Mouse (Mus musculus): ENCODE data around the gene Grwd1. TPM values are rescaled to one million over a fixed set of nuclear protein-coding genes. Genes with fewer than 3 reads are reported as not detected.

The Grwd1 gene
- polyA plus RNA-seq, 1 experiment: 110 TPM

- H3K27me3 ChIP-seq (ENCODE audit: control insufficient read depth, insufficient read depth, insufficient read length): peaks cover 8% of the 10 kb centered on the region
- H3K79me3 ChIP-seq (ENCODE audit: low read depth): peaks cover 19% of the 10 kb centered on the region
- peak; percentile 92 for TF ChIP-seq CTCF (IDR thresholded peaks at IDR 0.05; ENCODE audit: control insufficient read depth, insufficient read depth, insufficient read length)
- no peak for TF ChIP-seq FOSL1 (IDR thresholded peaks at IDR 0.05; ENCODE audit: insufficient read depth, low read length, poor library complexity, severe bottlenecking)
- peaks cover 29% of the 10 kb centered on the region for H3K36me3 ChIP-seq (ENCODE audit: control insufficient read depth, insufficient read depth)
- peak within 1 kb of the TSS; percentile 60 for H3K4me3 ChIP-seq (ENCODE audit: insufficient read depth, poor library complexity, severe bottlenecking)
- H3K79me2 ChIP-seq (ENCODE audit: control insufficient read depth, insufficient read depth): peaks cover 40% of the 10 kb centered on the region
- peak within 1 kb of the TSS; percentile 87 for H3ac ChIP-seq (ENCODE audit: control insufficient read depth, insufficient read length, low read depth)
Observed at GRCm38 (mm10) chr7:45872624-45873023, 41.9 kb upstream of the Grwd1 start, which contains the start of gene Kdelr1. Kdelr1 (plus strand) TSS chr7:45872772.

DNA sequence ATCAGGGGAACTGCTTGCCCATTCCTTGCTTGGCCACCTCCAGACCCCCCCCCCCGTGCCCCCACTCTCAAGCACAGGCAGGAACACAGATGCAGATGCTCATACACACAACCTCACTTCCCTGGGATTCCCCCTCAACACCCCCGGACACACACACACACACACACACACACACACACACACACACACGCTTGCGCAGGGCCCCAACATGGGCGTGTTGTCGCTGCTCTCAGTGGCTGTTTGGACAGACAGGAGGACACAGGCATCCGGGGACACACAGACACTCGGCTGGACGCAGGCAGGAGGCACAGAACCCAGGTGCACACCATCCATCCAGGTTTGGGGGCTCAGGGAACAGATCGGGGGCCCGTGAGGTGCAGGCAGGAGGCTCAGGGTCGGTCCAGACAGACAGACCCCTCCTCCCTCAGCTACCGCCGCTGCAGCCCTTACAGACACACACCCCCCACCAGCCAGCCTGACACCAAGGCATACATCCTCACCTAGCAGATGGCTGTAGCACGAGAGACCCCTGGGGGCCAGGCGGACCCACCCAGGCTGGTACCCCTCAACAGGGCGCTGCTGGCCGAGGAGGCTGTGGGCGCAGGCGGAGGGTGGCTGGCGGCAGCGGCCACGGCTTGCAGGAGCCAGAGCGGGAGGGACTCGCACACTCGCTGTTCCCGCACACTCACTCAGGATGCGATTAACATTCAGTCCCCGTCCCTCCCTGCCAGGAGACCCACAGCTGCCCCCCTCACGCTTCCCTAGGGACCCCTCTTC lies 39.7 kb upstream of the Grwd1 start:
- H3K79me2 ChIP-seq (ENCODE audit: control insufficient read depth, insufficient read depth): peaks cover 28% of the 10 kb centered on the region
- no peak overlapping the region for H3ac ChIP-seq (ENCODE audit: control insufficient read depth, insufficient read length, low read depth)
- H3K36me3 ChIP-seq (ENCODE audit: control insufficient read depth, insufficient read depth): peaks cover 13% of the 10 kb centered on the region
- peaks cover 19% of the 10 kb centered on the region for H3K79me3 ChIP-seq (ENCODE audit: low read depth)
- TF ChIP-seq FOSL1 (IDR thresholded peaks at IDR 0.05; ENCODE audit: insufficient read depth, low read length, poor library complexity, severe bottlenecking): no peak
- no peak for TF ChIP-seq CTCF (IDR thresholded peaks at IDR 0.05; ENCODE audit: control insufficient read depth, insufficient read depth, insufficient read length)
- no peak for TF ChIP-seq MYOD1 (IDR thresholded peaks at IDR 0.05; ENCODE audit: control insufficient read depth, insufficient read length, low read depth)
- TF ChIP-seq MYOG (IDR thresholded peaks at IDR 0.05; ENCODE audit: control insufficient read depth, extremely low read depth, insufficient read length): no peak
- TF ChIP-seq MAX (IDR thresholded peaks at IDR 0.05): no peak
- no peak for TF ChIP-seq CEBPB (IDR thresholded peaks at IDR 0.05; ENCODE audit: low read depth)
- TF ChIP-seq USF1 (IDR thresholded peaks at IDR 0.05; ENCODE audit: low read depth): no peak
- no peak overlapping the region for H3K4me3 ChIP-seq (ENCODE audit: insufficient read depth, poor library complexity, severe bottlenecking)
- peaks cover 8% of the 10 kb centered on the region for H3K27me3 ChIP-seq (ENCODE audit: control insufficient read depth, insufficient read depth, insufficient read length)

DNA sequence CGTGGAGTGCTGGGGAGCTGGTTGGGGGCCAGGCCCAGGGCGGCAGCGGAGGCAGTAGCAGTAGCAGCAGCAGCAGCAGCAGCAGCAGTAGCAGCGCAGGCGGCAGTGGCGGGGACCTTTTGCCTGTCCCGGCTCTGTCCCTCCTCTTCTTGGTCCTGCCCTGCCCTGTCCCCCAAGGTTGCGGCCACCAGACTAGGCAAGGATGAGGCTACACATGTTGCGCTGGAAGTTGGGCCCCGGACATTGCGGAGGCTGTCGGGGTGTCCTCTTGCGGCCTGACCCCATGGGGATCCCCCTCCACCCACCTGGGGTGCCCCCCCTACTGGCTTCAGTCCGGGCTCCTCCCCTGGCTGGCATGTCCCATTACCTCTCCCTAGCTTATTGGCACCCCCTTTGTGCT lies 39.0 kb upstream of the Grwd1 start:
- TF ChIP-seq CEBPB (IDR thresholded peaks at IDR 0.05; ENCODE audit: low read depth): no peak
- TF ChIP-seq FOSL1 (IDR thresholded peaks at IDR 0.05; ENCODE audit: insufficient read depth, low read length, poor library complexity, severe bottlenecking): no peak
- no peak for TF ChIP-seq USF1 (IDR thresholded peaks at IDR 0.05; ENCODE audit: low read depth)
- no peak for TF ChIP-seq MYOD1 (IDR thresholded peaks at IDR 0.05; ENCODE audit: control insufficient read depth, insufficient read length, low read depth)
- TF ChIP-seq CTCF (IDR thresholded peaks at IDR 0.05; ENCODE audit: control insufficient read depth, insufficient read depth, insufficient read length): no peak
- TF ChIP-seq MYOG (IDR thresholded peaks at IDR 0.05; ENCODE audit: control insufficient read depth, extremely low read depth, insufficient read length): no peak
- no peak for TF ChIP-seq MAX (IDR thresholded peaks at IDR 0.05)
- no peak overlapping the region for H3ac ChIP-seq (ENCODE audit: control insufficient read depth, insufficient read length, low read depth)
- H3K79me2 ChIP-seq (ENCODE audit: control insufficient read depth, insufficient read depth): peaks cover 21% of the 10 kb centered on the region
- H3K36me3 ChIP-seq (ENCODE audit: control insufficient read depth, insufficient read depth): peaks cover 6% of the 10 kb centered on the region
- peaks cover 8% of the 10 kb centered on the region for H3K27me3 ChIP-seq (ENCODE audit: control insufficient read depth, insufficient read depth, insufficient read length)
- H3K79me3 ChIP-seq (ENCODE audit: low read depth): peaks cover 15% of the 10 kb centered on the region
- no peak overlapping the region for H3K4me3 ChIP-seq (ENCODE audit: insufficient read depth, poor library complexity, severe bottlenecking)

DNA sequence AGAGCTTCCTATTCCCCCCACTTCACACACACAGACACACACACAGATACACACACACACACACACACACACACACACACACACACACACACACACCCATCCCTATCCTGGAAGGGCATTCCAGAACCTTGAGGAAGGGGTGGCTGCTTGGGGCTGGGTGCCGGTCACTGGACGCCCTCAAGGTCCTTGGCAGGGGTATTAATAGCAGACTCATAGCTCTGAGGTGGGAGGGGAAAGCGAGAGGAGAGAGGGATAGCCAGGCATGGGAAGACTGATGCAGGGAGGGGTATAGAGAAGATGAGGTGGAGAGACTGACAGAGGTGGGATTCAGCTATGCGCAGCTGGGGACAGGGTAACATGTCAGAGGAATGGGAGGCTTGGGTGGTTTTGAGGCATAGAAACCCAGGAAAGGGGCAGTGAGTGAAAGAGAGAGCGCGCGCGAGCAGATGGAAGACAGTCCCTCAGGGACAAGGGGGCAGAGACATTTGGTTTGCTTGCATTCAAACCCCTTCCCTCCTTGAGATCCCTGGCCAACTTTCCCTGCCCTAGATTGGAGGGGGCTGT lies 38.4 kb upstream of the Grwd1 start:
- no peak overlapping the region for H3ac ChIP-seq (ENCODE audit: control insufficient read depth, insufficient read length, low read depth)
- peaks cover under 1% of the 10 kb centered on the region for H3K36me3 ChIP-seq (ENCODE audit: control insufficient read depth, insufficient read depth)
- H3K79me3 ChIP-seq (ENCODE audit: low read depth): peaks cover 9% of the 10 kb centered on the region
- peaks cover 15% of the 10 kb centered on the region for H3K79me2 ChIP-seq (ENCODE audit: control insufficient read depth, insufficient read depth)
- H3K4me3 ChIP-seq (ENCODE audit: insufficient read depth, poor library complexity, severe bottlenecking): no peak overlapping the region
- H3K27me3 ChIP-seq (ENCODE audit: control insufficient read depth, insufficient read depth, insufficient read length): peaks cover 8% of the 10 kb centered on the region
- TF ChIP-seq CTCF (IDR thresholded peaks at IDR 0.05; ENCODE audit: control insufficient read depth, insufficient read depth, insufficient read length) (no peak), USF1 (IDR thresholded peaks at IDR 0.05; ENCODE audit: low read depth) (no peak), CEBPB (IDR thresholded peaks at IDR 0.05; ENCODE audit: low read depth) (no peak), MYOD1 (IDR thresholded peaks at IDR 0.05; ENCODE audit: control insufficient read depth, insufficient read length, low read depth) (no peak), MYOG (IDR thresholded peaks at IDR 0.05; ENCODE audit: control insufficient read depth, extremely low read depth, insufficient read length) (no peak), FOSL1 (IDR thresholded peaks at IDR 0.05; ENCODE audit: insufficient read depth, low read length, poor library complexity, severe bottlenecking) (no peak), MAX (IDR thresholded peaks at IDR 0.05) (no peak)

DNA sequence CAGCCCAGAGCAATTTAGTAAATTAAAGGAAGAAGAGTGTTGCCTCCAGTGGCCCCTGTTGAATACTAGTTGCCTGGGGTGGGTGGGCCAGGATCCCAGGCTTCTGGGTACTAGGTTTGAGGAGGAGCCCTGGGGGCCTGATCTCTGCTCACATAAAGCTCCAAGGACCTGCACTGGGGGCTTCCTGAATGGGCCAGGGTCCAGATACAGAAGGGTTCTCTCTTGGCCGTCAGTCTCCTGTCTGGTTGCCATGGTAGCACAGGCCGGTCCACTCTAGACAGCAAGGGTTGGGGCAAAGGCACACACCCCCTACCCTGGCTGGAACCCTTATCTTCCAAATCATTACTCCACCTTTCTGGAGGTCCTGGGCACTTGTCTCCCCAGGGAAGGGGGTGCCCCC lies 37.1 kb upstream of the Grwd1 start:
- Histone ChIP-seq H3K36me3 (ENCODE audit: control insufficient read depth, insufficient read depth) (no peaks in the 10 kb centered on the region), H3K4me3 (ENCODE audit: insufficient read depth, poor library complexity, severe bottlenecking) (no peak overlapping the region), H3K27me3 (ENCODE audit: control insufficient read depth, insufficient read depth, insufficient read length) (peaks cover 8% of the 10 kb centered on the region), H3K79me3 (ENCODE audit: low read depth) (no peaks in the 10 kb centered on the region), H3K79me2 (ENCODE audit: control insufficient read depth, insufficient read depth) (peaks cover 2% of the 10 kb centered on the region), H3ac (ENCODE audit: control insufficient read depth, insufficient read length, low read depth) (no peak overlapping the region)
- TF ChIP-seq MYOG (IDR thresholded peaks at IDR 0.05; ENCODE audit: control insufficient read depth, extremely low read depth, insufficient read length): no peak
- TF ChIP-seq FOSL1 (IDR thresholded peaks at IDR 0.05; ENCODE audit: insufficient read depth, low read length, poor library complexity, severe bottlenecking): no peak
- no peak for TF ChIP-seq MAX (IDR thresholded peaks at IDR 0.05)
- no peak for TF ChIP-seq USF1 (IDR thresholded peaks at IDR 0.05; ENCODE audit: low read depth)
- no peak for TF ChIP-seq CEBPB (IDR thresholded peaks at IDR 0.05; ENCODE audit: low read depth)
- TF ChIP-seq MYOD1 (IDR thresholded peaks at IDR 0.05; ENCODE audit: control insufficient read depth, insufficient read length, low read depth): no peak
- TF ChIP-seq CTCF (IDR thresholded peaks at IDR 0.05; ENCODE audit: control insufficient read depth, insufficient read depth, insufficient read length): no peak
